Mouse (Mus musculus): ENCODE measurements around the gene Uck1. TPM values are rescaled to one million over a fixed set of nuclear protein-coding genes. Genes with fewer than 3 reads are reported as not detected.

Gene Uck1
- polyA plus RNA-seq, 1 experiment from 2014 or later: 57.7 TPM

- TF ChIP-seq EP300 (IDR thresholded peaks at IDR 0.05) (no peak), CTCF (IDR thresholded peaks at IDR 0.05) (peak; percentile 21; the same call in 1 of the 2 replicates)
- Histone ChIP-seq H3K9ac (replicated peaks; ENCODE audit: low read depth) (peak within 1 kb of the TSS; percentile 60), H3K4me3 (ENCODE audit: low read depth, low read length) (peak within 1 kb of the TSS; percentile 61), H3K36me3 (ENCODE audit: insufficient read depth, low read length) (peaks cover 13% of the 10 kb centered on the region; the same call in 1 of the 2 replicates), H3K9me3 (ENCODE audit: low read length) (no peaks in the 10 kb centered on the region), H3K27ac (ENCODE audit: low read length) (peak within 1 kb of the TSS; percentile 87), H3K27me3 (replicated peaks; ENCODE audit: insufficient read depth, low read length) (no peaks in the 10 kb centered on the region), H3K4me1 (ENCODE audit: insufficient read depth, low read depth, low read length) (peaks cover 6% of the 10 kb centered on the region; the same call in 1 of the 2 replicates), H3K4me2 (replicated peaks; ENCODE audit: low read depth, low read length) (peak within 1 kb of the TSS; percentile 80)
- DNase-seq (ENCODE audit: low spot score) (peak; percentile 98), ATAC-seq (peak; percentile 93)
- WGBS: under 1% methylated on average over 54 of the region's 54 CpGs
Measured at GRCm38 (mm10) chr2:32235886-32236759, 23.8 kb downstream of the Uck1 start, which contains the start of gene Pomt1. Gene Pomt1 (plus strand): TSS chr2:32236590.

GRCm38 (mm10) chr2:32235433-32235832, 24.5 kb downstream of the Uck1 start:
- TF ChIP-seq EP300 (IDR thresholded peaks at IDR 0.05) (no peak), CTCF (IDR thresholded peaks at IDR 0.05) (no peak)
- DNase-seq (ENCODE audit: low spot score) (peak; percentile 15), ATAC-seq (no peak)
- Histone ChIP-seq H3K4me1 (ENCODE audit: insufficient read depth, low read depth, low read length) (peaks cover 6% of the 10 kb centered on the region; the same call in 1 of the 2 replicates), H3K9ac (replicated peaks; ENCODE audit: low read depth) (no peak overlapping the region), H3K27ac (ENCODE audit: low read length) (no peak overlapping the region), H3K36me3 (ENCODE audit: insufficient read depth, low read length) (peaks cover 20% of the 10 kb centered on the region), H3K4me3 (ENCODE audit: low read depth, low read length) (no peak overlapping the region), H3K9me3 (ENCODE audit: low read length) (no peaks in the 10 kb centered on the region), H3K4me2 (replicated peaks; ENCODE audit: low read depth, low read length) (peak overlapping the region; percentile 80), H3K27me3 (replicated peaks; ENCODE audit: insufficient read depth, low read length) (no peaks in the 10 kb centered on the region)
- 17% methylated on average over 7 of the region's 7 CpGs for WGBS

- TF ChIP-seq CTCF (IDR thresholded peaks at IDR 0.05) (no peak), EP300 (IDR thresholded peaks at IDR 0.05) (no peak)
- Histone ChIP-seq H3K4me1 (ENCODE audit: insufficient read depth, low read depth, low read length) (no peaks in the 10 kb centered on the region), H3K4me3 (ENCODE audit: low read depth, low read length) (no peak overlapping the region), H3K36me3 (ENCODE audit: insufficient read depth, low read length) (peaks cover 90% of the 10 kb centered on the region), H3K27me3 (replicated peaks; ENCODE audit: insufficient read depth, low read length) (no peaks in the 10 kb centered on the region), H3K9me3 (ENCODE audit: low read length) (no peaks in the 10 kb centered on the region), H3K4me2 (replicated peaks; ENCODE audit: low read depth, low read length) (no peak overlapping the region), H3K27ac (ENCODE audit: low read length) (no peak overlapping the region), H3K9ac (replicated peaks; ENCODE audit: low read depth) (no peak overlapping the region)
- no peak for ATAC-seq
- WGBS: 73% methylated on average over 10 of the region's 10 CpGs
- DNase-seq (ENCODE audit: low spot score): no peak
Measured at GRCm38 (mm10) chr2:32222057-32222456, 37.9 kb downstream of the Uck1 start.

- DNase-seq (ENCODE audit: low spot score): no peak
- H3K4me1 ChIP-seq (ENCODE audit: insufficient read depth, low read depth, low read length): no peaks in the 10 kb centered on the region
- H3K36me3 ChIP-seq (ENCODE audit: insufficient read depth, low read length): peaks cover 91% of the 10 kb centered on the region
- no peak for TF ChIP-seq CTCF (IDR thresholded peaks at IDR 0.05)
- TF ChIP-seq EP300 (IDR thresholded peaks at IDR 0.05): no peak
- H3K4me3 ChIP-seq (ENCODE audit: low read depth, low read length): no peak overlapping the region
- 87% methylated on average over 7 of the region's 7 CpGs for WGBS
- no peak for ATAC-seq
- H3K27ac ChIP-seq (ENCODE audit: low read length): no peak overlapping the region
- no peak overlapping the region for H3K9ac ChIP-seq (replicated peaks; ENCODE audit: low read depth)
- no peaks in the 10 kb centered on the region for H3K27me3 ChIP-seq (replicated peaks; ENCODE audit: insufficient read depth, low read length)
- no peak overlapping the region for H3K4me2 ChIP-seq (replicated peaks; ENCODE audit: low read depth, low read length)
- H3K9me3 ChIP-seq (ENCODE audit: low read length): no peaks in the 10 kb centered on the region
Measured at GRCm38 (mm10) chr2:32221577-32221976, 38.4 kb downstream of the Uck1 start.

GRCm38 (mm10) chr2:32220969-32221368, 39.0 kb downstream of the Uck1 start:
- no peak overlapping the region for H3K9ac ChIP-seq (replicated peaks; ENCODE audit: low read depth)
- no peaks in the 10 kb centered on the region for H3K4me1 ChIP-seq (ENCODE audit: insufficient read depth, low read depth, low read length)
- no peak for DNase-seq (ENCODE audit: low spot score)
- no peak overlapping the region for H3K27ac ChIP-seq (ENCODE audit: low read length)
- H3K4me3 ChIP-seq (ENCODE audit: low read depth, low read length): no peak overlapping the region
- no peak overlapping the region for H3K4me2 ChIP-seq (replicated peaks; ENCODE audit: low read depth, low read length)
- peaks cover 91% of the 10 kb centered on the region for H3K36me3 ChIP-seq (ENCODE audit: insufficient read depth, low read length)
- WGBS: 98% methylated on average over 10 of the region's 10 CpGs
- no peaks in the 10 kb centered on the region for H3K9me3 ChIP-seq (ENCODE audit: low read length)
- TF ChIP-seq CTCF (IDR thresholded peaks at IDR 0.05): no peak
- no peak for TF ChIP-seq EP300 (IDR thresholded peaks at IDR 0.05)
- no peaks in the 10 kb centered on the region for H3K27me3 ChIP-seq (replicated peaks; ENCODE audit: insufficient read depth, low read length)
- ATAC-seq: no peak

- 91% methylated on average over 6 of the region's 6 CpGs for WGBS
- TF ChIP-seq EP300 (IDR thresholded peaks at IDR 0.05): no peak
- Histone ChIP-seq H3K27ac (ENCODE audit: low read length) (no peak overlapping the region), H3K4me3 (ENCODE audit: low read depth, low read length) (no peak overlapping the region), H3K27me3 (replicated peaks; ENCODE audit: insufficient read depth, low read length) (no peaks in the 10 kb centered on the region), H3K9me3 (ENCODE audit: low read length) (no peaks in the 10 kb centered on the region), H3K36me3 (ENCODE audit: insufficient read depth, low read length) (peaks cover 93% of the 10 kb centered on the region), H3K4me1 (ENCODE audit: insufficient read depth, low read depth, low read length) (no peaks in the 10 kb centered on the region), H3K9ac (replicated peaks; ENCODE audit: low read depth) (no peak overlapping the region), H3K4me2 (replicated peaks; ENCODE audit: low read depth, low read length) (no peak overlapping the region)
- no peak for ATAC-seq
- DNase-seq (ENCODE audit: low spot score): no peak
Measured at GRCm38 (mm10) chr2:32220021-32220420, 39.9 kb downstream of the Uck1 start.

Measured in lung, postnatal 0 days (tissue).